Mouse (Mus musculus) splenic B cell, adult 2 months (primary cell): ENCODE results near the gene Ddx20.
A peak's percentile ranks its signal among the peaks of the same experiment; 100 is the strongest.

Source experiments
- DNase-seq: peaks from one replicate; pipeline ENCODE4 v3.0.0-alpha.2; 2011; ENCODE audit warnings: low read depth, low spot score
- H3K27me3 ChIP-seq: 2 replicates; pipeline ENCODE4 v1.6.1; 2012; ENCODE audit warnings: mild to moderate bottlenecking, low read length, moderate library complexity, mixed read lengths; ENCODE audit not compliant: control insufficient read depth, poor library complexity, insufficient read depth, severe bottlenecking
- H3K36me3 ChIP-seq: 2 replicates; pipeline ENCODE4 v1.6.1; 2012; ENCODE audit warnings: mild to moderate bottlenecking, low read length, moderate library complexity, mixed read lengths; ENCODE audit not compliant: control insufficient read depth, poor library complexity, insufficient read depth, severe bottlenecking

The Ddx20 gene

DNA sequence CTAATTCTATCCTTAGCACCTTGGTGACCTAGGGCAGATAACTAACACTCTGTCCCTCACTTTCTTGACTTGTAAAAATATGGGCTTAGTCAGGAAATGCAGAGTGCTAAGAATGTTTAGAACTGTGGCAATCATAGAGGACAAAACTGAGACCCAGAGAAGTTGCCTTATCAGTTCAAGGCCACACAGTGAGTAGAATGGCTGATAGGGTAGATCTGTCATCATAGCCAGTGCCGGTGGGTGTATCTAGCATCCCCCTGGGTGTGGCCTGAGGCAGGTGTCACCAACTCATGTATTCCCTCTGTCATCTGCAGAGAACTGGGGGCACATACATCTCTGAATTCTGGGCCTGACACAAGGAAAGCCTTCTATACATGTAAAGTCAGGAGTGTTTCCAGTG is 10.9 kb upstream of the Ddx20 start:
- DNase-seq, result no peak
- H3K36me3 ChIP-seq, result no peaks in the 10 kb centered on the region
- no peaks in the 10 kb centered on the region for H3K27me3 ChIP-seq

DNA sequence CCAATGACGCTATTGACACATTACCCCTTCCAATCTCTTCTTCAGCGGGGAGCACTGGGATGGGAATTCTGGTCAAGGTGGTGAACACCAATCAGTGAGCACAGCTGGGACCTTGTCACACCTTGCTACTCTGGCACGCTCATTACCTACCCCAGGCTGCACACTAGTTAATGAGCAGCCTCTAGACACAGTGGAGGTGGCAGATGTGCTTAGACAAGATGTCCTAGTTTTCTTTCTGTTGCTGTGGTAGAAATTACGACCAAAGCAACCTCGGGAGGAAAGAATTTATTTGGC is 9.7 kb upstream of the Ddx20 start:
- H3K36me3 ChIP-seq, result no peaks in the 10 kb centered on the region
- H3K27me3 ChIP-seq, result no peaks in the 10 kb centered on the region
- no peak for DNase-seq

DNA sequence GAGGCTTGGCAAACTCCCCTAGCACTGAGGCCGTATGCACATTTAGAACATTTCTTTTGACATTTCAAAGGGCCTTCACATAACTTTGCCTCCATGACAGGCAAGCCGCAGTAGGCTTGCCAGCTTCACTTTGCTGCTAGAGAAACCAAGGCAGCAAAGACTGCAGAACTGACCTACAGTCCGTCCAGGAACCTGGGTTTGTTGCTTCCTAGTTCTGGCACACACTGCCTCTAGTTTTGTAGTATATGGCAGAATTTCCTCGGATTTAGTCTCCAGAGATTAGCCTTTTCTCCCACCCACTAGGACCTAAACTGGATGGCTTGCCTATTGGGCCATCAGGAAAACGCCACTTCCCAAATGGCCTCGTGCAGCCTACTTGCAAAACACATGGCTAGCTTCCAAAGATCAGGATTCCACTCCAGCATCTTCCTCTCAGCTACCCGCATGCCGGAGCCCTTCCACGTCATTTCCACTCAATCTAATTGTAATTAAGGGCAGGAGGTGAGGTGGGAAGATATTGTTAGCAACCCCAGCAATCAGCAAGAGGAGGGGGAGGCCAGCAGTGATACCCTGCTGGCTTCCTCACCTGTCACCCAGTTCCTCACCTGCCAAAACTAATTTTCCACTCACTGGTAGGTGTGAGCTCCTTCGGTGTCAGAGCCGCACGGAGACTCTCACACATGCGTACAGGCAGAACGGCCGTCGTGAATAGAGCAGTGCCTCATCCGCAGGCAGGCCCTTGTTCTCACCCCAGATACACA is 9.2 kb upstream of the Ddx20 start:
- H3K27me3 ChIP-seq, result no peaks in the 10 kb centered on the region
- DNase-seq, result no peak

DNA sequence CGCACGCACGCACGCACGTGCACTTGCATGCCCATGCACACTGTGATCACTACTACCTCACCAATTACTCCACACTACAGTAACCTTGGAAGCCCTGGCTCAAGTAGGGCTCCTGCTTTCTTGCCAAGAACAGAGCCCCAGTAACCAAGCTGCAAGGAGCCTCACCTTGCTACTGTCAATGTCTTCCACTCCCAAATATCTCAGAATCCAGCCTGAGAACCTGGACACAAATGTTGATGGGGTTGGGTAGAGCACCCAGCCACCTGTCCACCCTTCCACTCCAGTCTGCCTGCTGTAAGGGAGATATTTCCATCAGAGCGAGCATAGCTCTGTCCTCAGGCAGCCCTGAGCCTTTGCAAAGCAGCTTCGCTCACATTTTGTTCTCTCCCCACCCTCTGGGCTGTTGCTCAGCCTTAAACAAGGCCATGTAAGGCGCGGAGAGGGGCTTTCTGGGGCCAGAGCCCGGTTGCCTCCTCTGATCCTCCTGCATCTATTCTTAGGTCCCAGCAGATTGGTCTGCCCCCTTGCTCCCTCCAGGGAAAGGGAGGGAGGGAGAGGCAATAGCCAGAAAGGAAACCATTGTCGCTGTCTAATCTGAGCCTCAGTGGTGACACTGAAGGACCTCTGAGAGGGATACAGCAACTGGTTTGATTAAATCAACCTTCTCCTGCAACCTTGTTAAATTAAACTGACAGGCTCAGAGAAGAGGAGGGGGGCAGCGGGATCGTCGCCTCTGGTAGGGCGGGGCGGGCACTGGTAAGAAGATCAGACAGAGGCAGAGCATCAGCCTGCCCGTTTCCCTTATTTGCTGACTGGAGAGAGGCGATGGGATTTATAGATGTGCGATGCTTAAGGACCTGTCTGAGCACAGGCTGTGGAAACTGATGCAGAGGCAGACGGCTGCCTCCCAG is 8.4 kb upstream of the Ddx20 start:
- Histone ChIP-seq H3K27me3 (no peaks in the 10 kb centered on the region), H3K36me3 (no peaks in the 10 kb centered on the region)
- no peak for DNase-seq

More for the DNA sequence above, 9.2 kb upstream of the Ddx20 start:
- no peaks in the 10 kb centered on the region for H3K36me3 ChIP-seq

DNA sequence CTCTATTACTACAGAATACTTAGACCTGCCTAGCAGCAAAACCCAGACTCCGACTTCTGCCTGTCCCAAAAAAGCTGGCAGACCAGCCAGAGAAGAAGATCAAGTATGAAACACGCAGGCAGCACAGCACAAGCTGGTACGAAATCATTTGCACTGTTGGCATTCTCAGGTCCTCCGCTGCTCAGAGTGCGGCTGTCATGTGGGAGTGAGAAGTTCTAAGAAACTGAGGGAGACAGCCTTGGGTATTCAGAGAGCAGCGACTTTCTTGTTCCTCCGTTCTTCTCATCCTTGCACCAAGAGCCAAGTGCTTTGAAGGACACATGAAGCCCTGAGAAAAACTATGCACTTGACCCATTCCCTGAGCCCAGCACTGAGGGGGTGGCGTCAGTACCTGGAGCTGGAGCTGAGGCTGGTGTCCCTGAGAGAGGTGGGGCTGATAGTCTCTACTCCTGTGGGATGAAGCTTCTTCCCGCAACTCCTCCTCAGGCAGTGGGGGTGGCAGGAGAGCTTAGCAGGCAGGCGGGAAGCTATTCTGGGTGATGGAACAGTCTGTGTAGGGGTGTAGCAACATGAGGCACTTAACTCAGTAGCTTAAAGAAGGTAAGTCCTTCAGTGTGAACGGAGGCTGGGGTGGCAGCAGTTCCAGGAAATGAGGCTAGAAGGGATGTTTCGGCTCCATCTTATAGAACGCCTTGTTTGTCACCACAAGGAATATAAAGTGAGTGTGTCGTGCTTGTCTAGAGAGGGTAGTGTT is 6.1 kb upstream of the Ddx20 start:
- Histone ChIP-seq H3K27me3 (no peaks in the 10 kb centered on the region), H3K36me3 (no peaks in the 10 kb centered on the region)
- DNase-seq, result no peak

DNA sequence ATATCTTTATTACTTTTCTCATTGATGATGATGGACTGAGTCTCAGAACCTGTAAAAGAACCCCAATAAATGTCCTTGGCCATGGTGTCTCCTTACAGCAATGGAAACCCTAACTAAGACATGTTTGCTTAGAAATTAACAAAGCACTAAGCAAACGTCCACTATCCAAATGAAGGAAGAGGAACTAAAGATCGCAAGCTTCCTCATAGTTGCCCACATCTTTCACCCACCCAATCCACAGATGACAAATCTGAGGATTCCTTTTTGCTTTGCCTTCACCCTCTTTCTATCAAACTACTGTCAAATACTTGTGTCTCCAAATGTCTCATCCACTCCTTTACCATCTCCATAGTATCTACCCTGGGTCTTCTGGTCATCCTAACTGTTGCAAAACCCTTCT is 1.2 kb upstream of the Ddx20 start:
- H3K27me3 ChIP-seq, result no peaks in the 10 kb centered on the region
- DNase-seq, result peak; percentile 28
- 0 out of 2 replicates have a peak, but pooled peaks cover 1% of the 10 kb centered on the region for H3K36me3 ChIP-seq

DNA sequence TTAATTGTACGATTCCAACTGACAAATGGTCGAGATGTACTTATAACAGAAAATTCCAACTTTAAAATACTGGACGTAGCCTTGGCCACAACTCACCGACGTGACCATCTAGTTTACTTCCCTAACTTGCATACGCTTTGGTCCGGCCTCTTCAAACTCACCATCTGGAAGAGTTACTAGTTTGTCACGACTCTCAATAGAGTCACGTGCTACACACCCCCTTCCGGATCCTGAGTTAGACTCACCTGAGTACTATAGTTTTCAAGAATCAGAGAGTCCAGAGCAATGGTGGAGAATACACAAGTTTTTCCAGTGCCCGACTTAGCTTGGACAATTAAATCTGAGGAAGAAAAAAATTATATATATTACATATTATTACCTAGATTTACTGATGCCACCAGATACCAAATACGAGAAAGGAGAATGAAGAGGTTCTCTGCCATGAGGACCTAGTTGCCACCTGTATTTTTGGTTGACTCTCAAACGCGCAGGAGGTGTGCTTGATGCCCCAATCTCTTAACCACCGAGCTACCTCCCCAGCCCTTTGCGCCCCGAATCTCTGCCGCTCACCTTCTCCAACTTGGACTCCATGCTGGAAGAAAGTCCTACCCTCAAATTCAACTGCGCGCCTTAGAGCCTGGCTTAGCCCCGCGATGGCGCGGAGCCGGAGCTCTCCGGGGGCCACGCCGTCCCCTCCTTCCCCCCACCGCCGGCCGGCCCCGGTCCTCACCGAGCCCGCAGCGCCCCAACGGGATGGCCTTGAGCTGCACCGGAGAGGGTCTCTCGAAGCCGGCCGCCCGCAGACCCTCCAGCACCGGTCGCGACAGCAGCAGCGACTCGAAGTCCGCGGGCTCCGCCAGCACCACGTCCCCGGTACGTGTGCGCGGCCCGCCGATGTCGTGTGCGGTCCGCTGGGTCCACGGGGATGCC is 715 bp downstream of the Ddx20 start:
- DNase-seq, result peak; percentile 27
- no peaks in the 10 kb centered on the region for H3K27me3 ChIP-seq
- peaks cover 5% of the 10 kb centered on the region; the same call in 1 of the 2 replicates for H3K36me3 ChIP-seq

DNA sequence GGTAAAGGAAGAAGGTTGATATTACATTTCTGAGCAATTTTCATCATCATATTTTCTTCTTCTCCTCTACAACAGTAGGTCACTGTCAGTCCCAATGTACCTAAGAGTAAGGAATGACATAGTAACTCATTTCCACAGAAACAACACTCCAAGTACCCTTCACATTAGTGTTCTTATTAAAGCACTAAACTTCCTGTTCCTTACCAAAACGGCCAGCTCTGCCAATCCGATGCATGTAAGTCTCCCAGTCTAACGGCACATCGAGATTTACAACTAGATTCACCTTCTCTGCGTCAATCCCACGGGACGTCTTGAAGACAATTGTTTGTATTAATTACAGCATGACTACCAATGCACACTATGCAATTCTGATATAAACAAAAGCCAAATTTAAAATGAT is 7.0 kb downstream of the Ddx20 start:
- Histone ChIP-seq H3K27me3 (no peaks in the 10 kb centered on the region), H3K36me3 (peaks cover 16% of the 10 kb centered on the region)
- DNase-seq, result no peak

DNA sequence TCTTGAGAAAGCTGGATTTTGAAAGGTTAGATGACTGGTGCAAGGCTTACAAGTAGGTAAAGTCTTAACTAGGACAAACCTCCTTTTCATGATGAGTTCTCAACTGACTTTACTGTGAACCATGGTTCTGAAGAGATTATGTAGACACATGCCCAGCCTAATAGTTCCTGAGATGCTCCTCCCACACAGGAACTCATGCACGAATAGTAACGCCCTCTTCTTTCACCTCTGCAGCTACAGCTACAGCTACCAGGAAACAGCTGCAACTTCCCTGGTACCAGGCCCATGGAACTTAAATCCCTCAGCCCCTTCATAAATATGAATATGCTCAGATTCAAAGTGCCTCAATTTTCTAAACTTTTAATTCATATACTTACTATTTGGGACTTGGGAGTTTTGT is 11.4 kb downstream of the Ddx20 start:
- peak; percentile 41 for DNase-seq
- Histone ChIP-seq H3K27me3 (no peaks in the 10 kb centered on the region), H3K36me3 (peaks cover 9% of the 10 kb centered on the region)

DNA sequence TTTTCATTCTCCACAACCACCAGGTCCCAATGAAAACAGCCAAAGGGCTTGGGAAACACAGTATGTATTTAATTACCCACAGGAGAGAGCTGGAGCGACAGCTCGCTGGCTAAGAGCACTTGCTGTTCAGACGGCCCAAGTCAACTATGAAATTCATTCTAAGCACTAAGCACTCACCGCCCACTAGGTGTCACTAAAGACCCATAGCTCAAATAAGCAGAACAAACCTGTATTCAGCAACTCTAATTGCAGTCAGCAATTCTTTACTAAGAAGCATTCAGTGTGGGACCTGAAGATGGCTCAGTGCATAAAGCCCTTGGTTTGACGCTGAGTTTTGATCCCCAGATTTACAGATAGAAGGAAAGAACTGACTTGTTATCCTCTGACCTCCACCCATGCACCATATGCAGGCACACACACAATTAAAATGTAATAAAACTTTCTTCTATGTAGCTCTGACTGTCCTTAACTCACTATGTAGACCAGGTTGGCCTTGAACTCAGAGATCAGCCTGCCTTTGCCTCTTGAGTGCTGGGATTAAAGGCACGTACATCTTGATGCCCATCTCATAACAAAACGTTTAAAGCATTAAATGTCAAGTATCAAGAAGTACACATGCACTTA is 12.7 kb downstream of the Ddx20 start:
- Histone ChIP-seq H3K27me3 (no peaks in the 10 kb centered on the region), H3K36me3 (peaks cover 7% of the 10 kb centered on the region)
- peak; percentile 92 for DNase-seq

DNA sequence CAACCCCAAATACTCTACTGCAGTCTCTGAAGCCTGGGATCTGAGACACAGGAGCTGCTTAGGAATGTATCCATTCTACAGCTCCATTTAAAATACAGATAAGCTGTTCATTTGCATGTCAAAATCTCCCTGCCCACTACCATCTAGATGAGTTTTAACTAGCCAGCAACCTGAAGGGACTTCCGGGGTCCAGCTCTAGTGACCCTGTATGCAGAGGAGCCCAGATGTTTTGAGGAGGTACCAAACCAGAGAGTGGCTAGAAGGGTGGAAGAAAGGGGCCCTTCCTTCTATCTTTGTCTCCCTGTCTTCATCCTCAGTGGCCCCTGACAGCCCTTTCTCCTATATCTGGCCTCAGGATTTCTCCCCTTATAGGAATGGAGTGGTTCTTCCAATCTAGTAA is 16.6 kb downstream of the Ddx20 start:
- no peak for DNase-seq
- Histone ChIP-seq H3K36me3 (no peaks in the 10 kb centered on the region), H3K27me3 (no peaks in the 10 kb centered on the region)

DNA sequence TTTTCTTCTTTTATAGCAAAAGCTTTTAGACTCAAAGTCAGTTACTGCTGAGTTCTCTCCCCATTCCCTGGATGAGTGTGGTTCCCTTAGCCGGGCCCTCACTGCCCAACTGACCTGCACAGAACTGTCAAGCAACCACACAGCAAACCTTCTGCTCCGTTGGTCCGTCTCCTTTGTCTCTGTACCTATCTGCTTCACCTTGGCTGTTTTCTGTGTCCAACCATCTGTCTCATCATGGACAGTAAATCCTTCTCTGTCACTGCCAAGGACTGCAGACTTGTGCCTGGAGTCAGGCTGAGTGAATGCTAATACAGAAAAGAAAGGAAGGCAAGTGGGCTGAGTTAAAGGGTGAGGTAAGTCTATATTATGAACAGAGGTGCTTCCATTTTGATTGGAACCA is 17.6 kb downstream of the Ddx20 start:
- DNase-seq, result no peak
- Histone ChIP-seq H3K27me3 (no peaks in the 10 kb centered on the region), H3K36me3 (no peaks in the 10 kb centered on the region)

DNA sequence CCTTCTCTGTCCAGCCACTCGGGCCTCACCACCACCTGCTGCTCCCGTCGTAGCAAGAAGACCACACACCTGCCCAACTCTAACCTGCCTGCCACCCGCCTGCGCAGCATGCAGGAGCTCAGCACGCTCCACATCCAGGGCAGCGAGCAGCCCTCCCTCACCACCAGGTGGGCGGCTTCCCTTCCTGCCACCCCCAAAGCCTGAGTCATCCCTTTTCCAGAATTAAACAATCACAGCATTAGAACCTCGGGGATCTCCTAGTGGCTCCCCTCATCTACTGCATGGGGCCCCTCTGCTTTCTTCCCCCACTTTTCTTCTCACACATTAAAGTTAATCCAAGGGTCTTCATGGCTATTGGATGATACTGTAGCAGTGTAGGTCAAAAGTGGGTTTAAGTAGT is 19.2 kb downstream of the Ddx20 start:
- DNase-seq, result no peak
- Histone ChIP-seq H3K36me3 (no peaks in the 10 kb centered on the region), H3K27me3 (no peaks in the 10 kb centered on the region)
